Mouse (Mus musculus) cerebellum, postnatal 10 days (tissue): ENCODE measurements around the gene Tsnaxip1.
A peak's percentile ranks its signal among the peaks of the same experiment; 100 is the strongest.
"Not testable (repeated sequence)": the region's sequence is repeated elsewhere in the genome, so short reads cannot be mapped to it uniquely, and the experiment has no call there.

ENCODE experiments used
- DNase-seq, 2 experiments: peaks; one replicate each; pipeline ENCODE4 v3.0.0; 2021; ENCODE audit warnings: mixed read lengths in 2 of 2

The Tsnaxip1 gene

DNA sequence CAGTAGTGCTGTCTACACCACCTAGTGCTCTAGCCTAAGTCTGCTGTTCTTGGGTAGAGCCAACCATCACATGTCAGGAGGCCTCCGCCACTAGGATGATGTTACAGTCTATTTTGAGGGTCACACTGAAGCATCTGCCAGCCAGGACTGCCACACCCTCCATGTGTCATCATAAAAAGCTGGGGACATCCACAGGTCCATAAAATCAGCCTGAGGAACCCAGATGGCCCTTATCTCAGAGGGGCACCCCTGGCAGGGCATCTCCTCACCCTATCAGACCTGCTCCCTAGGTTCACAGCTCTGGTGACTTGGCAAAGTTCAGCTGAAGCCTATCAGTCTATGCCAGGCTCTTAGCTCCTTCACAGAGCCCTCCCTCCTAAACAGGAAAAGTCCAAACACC is 6.6 kb upstream of the Tsnaxip1 start:
- no peak for DNase-seq

DNA sequence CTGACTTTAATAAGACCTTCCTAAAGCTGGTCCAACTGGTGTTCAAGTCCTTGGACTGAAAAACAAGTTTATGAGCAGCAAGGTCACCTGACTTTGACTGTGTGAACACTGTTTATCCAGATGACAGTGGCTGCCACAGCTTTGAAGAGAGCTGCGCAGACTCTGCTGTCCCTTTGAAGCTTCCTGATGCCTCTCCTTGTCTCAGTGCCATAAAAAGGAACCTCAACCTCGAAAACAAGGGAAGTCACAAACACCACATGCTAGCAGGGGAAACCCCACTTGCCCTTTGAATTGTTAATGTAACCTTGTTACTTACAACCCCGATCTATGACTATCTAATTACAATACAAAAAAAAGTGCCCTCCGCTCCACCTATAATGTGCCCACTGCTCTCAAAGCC is 2.0 kb upstream of the Tsnaxip1 start:
- no peak for DNase-seq

DNA sequence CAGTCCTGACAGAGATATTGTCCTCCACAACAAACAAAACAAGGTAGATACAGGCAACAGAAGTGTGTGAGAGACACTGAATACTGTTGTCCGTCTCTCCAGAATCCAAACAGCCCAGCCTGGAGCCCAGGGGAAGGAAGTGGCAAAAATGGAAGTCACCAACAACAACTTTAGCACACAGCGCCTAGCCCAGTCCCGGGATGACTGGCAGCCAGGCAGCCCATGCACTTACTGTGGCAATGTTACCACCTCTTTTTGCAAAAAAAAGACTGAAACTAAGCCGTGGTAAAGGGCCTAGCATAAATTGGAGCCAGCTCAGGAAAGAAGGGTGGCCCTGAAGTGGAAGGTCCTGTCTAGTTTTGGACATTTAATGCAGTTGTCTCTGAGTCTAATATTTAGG is 1.2 kb upstream of the Tsnaxip1 start:
- DNase-seq = no peak

DNA sequence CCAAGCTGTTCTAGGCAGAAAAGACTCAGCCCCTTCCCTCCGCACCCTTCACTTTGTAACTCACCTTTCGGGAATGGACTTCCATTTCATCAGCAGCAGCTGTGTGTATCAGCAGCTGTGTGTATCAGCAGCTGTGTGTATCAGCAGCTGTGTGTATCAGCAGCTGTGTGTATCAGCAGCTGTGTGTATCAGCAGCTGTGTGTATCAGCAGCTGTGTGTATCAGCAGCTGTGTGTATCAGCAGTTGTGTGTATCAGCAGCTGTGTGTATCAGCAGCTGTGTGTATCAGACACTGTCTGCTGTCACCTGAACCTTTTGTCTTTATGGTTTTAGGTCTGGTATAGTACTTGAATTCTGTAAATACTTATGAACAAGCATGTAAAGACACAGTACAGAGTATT is 6.2 kb downstream of the Tsnaxip1 start:
- DNase-seq = not testable (repeated sequence)

DNA sequence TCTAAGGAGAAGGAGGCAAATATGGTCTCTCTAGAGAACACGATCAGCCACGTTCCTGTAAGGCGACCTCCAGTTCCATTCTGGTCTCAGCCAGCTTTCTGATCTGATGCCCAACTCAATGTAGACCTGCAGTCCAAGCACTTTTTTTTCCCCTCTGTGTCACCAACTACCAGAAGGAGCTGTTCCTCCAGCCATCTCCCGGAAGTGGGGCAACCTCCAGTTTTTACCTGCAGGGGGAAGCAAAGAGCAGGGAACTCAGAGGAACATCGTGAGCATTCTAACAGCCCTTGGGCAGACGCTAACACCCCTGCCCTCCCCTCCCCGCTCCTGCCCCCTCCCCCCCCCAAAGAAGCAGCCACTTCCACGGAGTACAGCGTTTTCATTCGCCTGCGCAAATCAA is 7.8 kb downstream of the Tsnaxip1 start:
- peak; percentile 73 to 75 for DNase-seq

DNA sequence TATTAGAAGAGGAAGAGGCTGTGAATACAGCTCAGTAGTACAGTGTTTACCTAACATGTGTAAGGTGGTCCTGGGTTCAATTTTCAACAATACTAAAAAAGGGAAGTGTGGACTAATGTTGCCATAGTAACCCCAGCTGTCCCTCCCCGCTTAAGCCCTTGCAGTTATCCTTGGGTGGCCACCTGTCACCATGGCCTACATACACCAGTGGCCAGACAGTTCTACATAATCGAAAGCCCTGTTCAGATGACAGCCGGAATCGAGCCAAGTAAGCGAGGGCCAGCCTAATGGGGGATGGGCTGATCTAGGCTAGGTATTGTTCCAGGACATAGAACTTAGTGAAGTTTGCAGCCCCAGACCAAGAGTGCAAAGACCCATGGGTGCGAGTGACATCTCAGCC is 9.5 kb downstream of the Tsnaxip1 start:
- DNase-seq = peak; percentile 36 to 42

DNA sequence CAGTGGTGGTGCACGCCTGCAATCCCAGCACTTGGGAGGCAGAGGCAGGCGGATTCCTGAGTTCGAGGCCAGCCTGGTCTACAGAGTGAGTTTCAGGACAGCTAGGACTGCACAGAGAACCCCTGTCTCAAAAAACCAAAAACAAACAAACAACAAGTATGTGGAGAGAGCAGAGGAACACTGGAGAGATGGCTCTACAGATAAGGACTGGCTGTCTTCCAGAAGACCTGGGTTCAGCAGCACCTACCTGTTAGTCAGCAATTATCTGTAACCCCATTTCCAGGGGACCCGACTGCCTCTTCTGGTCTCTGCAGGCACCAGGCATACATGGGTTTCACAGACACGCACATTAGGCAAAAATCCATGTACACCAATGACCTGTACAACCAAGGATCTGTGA is 11.7 kb downstream of the Tsnaxip1 start:
- no peak for DNase-seq

DNA sequence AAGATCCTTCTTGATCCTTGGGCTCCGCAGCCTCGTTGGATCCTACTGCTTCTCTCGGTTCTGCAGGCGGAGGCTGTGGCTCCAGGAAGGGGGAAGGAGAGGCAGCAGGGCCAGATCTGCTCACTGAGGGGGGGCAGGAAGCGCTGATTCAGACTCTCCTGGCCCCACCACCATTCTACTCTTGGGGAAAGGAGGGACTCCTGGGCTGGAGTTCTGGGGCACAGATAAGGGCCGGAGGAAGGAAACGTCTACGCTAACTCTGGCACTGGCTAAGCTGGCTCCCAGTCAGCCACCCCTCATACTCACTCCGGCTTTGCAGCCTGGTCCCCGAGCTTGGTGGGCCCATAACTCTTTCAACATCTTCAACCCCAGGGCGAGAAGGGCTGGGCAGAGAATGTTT is 19.1 kb downstream of the Tsnaxip1 start:
- DNase-seq = no peak

DNA sequence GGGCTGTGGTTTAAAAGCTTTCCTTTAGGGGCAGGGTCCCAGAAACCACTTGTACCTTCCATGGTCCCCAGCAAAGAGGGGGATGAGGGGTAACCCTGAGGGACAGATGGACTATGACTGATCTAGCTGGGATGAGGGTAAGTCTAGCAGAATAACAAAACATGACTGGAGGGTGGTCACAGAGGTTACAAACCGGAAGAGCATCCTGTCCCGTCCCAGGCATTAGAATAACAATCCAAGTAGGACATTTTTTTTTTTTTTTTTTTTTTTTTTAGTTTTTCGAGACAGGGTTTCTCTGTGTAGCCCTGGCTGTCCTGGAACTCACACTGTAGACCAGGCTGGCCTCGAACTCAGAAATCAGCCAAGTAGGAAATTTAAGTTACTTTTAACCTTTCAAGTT is 22.5 kb downstream of the Tsnaxip1 start:
- DNase-seq = no peak

DNA sequence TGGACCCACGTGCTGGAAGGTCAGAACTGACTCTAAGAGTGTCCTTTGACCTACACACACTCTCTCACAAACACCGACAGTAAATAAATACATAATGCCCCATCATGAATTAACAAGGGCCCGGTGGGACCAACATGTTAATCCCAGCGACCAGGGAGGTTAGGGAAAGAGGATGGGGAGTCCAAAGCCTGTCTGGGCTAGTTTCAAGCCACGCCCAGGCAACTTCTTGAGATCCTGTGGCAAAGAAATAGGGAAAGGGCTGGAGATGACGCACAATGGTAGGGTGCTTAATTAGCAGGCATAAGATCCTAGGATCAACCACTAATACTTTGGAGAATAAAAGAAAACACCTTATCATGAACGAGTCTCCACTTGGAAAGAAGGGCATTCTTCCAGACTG is 23.1 kb downstream of the Tsnaxip1 start:
- no peak for DNase-seq

DNA sequence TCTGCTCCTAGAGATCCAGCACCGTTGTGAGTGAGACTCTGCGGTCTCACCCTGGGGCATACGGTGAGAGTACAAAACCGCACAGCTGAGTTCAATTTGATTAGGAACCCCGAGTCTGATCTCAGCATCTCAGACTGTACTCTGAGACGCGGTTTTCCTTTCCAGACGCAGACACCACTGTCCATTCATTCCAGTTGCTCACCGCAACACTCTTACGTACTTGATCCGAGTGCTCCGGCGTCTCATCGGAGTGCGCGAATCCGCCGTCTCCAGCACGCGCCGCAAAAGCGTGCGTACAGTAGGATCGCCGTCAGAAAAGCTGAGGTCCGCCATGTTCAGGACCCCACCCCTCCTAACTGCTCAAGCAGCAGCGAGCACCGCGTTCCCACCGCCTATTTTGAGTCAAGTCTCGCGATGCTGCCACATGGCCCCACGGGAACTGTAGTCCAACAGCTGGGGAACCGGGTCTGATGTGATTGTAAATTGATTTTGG is 24.2 kb downstream of the Tsnaxip1 start:
- peak; percentile 95 to 97 for DNase-seq

DNA sequence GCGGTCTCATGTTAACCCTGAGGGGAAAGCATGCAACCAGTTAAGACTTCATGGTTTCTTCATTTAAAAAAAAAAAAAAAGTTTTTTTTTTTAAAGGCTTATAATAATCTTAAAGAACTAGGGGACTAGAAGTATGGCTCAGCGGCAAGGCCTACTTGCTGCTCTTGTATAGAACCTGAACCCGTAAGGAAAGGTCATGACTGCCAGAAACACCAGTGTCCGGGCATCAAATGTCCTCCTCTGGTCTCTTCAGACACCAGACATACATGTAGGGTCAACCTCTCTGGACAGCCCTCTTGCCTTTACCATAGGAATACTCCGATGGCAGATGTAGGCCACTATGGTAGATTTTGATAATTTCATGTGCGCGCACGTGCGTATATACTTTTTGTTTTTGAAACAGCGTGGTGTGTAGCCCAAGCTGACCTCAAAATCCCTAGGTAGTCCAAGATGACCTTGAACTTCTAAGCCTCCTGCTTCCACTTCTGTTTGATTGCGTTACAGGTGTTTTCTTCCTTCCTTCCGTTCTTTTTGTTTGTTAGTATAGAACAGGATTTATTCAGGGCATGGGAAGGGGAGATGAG is 24.7 kb downstream of the Tsnaxip1 start:
- peak in 1 of 2 experiments; percentile 36 for DNase-seq

DNA sequence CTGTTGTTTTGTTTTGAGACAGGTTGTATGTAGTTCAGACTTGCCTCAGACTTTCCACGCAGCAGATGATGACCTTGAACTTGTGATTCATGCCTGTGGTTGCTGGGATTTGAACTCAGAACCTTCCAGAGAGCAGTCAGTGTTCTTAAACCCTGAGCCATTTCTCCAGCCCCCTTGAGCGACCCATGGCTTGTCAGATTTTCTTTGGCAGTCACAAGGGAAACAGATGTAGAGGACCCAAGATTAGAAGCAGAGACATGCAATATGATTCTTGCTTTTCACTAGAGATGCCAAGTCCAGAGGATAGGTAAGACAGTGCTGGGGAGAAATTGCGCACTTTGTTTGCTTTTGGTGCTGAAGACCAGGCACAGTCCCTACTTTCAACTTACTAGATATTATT is 25.6 kb downstream of the Tsnaxip1 start, which contains the start of gene Cenpt:
TSS of gene Cenpt (minus strand) at position 101 of the 400 bp plus-strand sequence.
- DNase-seq = no peak

DNA sequence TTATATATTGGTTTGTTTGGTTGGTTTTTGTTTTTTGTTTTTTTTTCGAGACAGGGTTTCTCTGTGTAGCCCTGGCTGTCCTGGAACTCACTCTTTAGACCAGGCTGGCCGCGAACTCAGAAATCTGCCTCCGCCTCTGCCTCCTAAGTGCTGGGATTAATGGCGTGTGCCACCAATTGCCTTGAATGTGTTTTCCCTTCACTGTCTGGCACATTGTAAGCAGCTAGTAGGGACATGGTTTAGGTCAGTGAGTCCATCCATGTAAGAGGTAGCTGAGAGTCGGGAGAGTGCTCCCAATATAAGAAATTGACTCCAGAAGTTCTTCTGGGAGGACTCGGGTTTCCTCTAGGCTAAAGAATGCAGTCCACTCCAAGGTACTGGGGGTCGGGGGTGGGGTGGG is 26.8 kb downstream of the Tsnaxip1 start:
- DNase-seq = peak in 1 of 2 experiments; percentile 31

DNA sequence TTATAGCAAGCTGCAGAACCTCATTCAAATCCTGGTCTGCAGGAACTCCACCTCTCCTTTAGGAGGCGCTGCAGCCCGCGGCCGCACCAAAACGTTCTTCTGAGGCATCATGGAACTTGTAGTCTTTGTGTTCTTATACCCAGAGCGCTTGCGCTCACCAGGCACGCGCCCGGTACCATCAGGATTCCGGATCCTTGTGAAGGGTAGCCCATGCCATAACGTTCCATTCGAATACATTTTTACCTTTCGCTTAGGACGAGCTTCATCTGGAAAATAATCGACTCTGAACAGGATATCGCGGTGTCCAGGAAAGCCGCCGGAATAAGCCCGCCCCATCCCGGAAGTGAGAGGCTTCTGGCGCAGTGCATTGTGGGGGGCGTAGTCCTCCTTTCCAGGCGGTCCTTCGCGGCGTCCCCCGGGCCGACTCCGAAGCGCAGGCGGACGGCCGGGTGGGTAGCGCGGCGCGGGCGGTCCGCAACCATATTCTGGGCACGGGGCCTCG is 27.2 kb downstream of the Tsnaxip1 start, which contains the start of gene Thap11:
TSS of gene Thap11 (plus strand) at position 418 of the 502 bp plus-strand sequence.
- peak; percentile 96 to 97 for DNase-seq

DNA sequence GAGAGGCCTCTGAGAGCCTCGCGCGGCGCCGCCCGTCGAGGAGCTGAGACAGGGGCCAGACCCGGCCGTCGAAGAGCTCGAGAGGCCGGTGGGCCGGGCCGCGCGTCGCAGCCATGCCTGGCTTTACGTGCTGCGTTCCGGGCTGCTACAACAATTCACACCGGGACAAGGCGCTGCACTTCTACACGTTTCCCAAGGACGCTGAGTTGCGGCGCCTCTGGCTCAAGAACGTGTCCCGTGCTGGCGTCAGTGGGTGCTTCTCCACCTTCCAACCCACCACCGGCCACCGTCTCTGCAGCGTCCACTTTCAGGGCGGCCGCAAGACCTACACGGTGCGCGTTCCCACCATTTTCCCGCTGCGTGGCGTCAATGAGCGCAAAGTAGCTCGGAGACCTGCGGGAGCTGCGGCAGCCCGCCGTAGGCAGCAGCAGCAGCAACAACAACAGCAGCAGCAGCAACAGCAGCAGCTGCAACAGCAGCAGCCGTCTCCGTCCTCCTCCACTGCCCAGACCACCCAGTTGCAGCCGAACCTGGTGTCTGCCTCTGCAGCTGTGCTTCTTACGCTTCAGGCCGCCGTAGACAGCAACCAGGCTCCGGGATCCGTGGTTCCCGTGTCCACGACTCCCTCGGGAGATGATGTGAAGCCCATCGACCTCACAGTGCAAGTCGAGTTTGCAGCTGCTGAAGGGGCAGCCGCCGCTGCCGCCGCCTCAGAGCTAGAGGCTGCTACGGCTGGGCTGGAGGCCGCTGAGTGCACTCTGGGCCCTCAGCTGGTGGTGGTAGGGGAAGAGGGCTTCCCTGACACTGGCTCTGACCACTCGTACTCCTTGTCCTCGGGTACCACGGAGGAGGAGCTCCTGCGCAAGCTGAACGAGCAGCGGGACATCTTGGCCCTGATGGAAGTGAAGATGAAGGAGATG is 28.0 kb downstream of the Tsnaxip1 start:
- DNase-seq = peak; percentile 64 to 71

DNA sequence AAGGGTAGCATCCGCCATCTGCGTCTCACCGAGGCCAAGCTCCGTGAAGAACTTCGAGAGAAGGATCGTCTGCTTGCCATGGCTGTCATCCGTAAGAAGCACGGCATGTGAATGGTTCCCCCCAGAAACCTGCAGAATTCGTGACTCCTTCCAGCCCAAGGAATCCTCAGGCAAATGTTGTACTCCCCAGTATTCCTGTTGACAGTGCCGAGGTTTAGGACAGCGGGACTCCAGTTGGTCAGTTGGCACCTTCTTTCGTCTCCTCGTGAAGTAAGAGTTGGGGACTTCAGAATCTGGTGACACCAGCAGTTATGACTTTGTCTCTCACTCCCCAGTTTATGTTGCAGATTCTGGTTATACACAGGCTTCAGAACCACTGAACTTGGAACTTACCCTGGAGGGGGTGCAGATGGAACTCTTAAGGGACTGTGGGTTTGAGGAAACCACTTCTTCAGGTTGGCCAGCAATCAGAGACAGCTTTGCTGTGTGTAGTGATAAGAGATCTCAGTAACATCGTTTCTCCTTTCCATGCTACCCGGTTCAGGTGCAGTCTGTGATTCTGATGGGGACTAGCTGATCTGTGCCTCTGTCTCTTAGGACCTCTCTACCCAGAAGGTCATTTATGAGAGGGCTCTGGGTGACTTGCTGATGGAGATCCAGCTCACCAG is 28.8 kb downstream of the Tsnaxip1 start:
- no peak for DNase-seq

DNA sequence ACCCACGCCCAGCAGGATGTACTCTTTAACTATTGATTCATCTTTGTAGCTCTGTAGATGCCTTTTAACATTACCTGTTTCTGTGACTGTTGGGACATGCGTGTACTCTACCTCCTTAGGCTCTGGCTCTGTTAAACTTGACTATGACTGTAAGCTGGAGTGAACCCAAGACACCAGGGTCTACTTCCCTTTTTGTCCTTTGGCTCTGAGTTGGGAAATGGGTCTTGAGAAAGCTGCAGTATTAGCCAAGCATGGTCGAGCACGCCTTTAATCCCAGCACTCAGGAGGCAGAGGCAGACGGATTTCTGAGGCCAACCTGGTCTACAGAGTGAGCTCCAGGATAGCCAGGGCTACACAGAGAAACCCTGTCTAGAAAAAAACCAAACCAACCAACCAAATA is 31.0 kb downstream of the Tsnaxip1 start:
- DNase-seq = no peak

DNA sequence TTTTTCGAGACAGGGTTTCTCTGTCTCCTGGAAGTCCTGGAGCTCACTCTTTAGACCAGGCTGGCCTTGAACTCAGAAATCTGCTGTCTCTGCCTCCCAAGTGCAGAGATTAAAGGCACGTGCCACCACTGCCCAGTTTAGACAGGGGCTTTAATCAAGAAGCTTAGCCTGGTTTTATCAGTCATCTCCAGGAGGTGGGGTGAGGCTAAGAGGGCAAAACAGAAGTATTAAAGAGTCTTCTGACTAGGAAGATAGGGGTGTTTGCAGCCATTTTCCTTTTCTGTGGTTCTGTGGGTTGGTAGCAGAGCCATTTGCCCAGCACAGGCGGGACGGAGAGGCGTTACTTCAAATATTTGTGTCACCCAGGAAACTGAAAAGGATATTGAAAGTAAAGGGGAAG is 31.8 kb downstream of the Tsnaxip1 start:
- no peak for DNase-seq

DNA sequence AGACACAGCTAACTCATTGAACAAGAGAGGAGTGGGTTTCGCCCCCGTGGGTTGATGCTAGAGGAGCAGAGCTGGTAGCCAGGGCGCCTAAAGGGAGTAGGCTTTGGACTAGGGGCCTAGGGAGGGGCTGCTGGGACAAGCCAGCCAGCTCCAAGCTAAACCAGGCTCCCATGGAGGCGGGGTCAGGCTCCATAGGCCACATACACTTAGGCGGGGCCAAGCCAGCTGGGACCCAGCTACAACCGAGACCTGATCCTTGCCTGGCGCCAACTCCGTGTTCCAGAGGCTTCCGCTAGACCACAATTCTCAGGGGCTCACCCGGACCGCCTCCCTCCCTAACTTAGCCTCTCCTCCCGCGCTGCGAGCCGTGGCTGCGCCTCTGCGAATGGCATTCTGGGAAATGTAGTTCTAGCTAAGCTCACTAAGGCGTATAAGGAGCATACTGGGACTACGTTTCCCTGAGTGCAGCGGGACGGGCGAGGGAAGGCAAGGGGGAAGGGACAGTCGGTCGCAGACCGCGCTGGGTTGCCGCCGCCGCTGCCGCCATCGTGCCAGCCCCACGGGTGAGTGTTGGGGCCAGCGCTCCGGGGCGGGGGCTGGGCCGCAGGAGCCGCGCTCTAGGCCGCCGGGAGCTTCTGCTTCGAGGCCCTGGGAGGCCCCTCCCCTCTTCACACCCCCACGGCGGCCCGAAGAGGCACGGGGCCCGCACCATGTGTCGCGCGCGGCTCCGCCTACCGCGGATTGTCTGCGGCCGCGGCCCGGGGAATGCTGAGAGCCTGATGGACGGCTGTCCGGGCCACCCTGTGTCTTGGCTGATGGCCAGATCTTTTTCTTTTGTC is 32.8 kb downstream of the Tsnaxip1 start, which contains the start of gene Nutf2:
TSS of gene Nutf2 (plus strand) at position 438 of the 839 bp plus-strand sequence.
- DNase-seq = peak; percentile 92 to 96

DNA sequence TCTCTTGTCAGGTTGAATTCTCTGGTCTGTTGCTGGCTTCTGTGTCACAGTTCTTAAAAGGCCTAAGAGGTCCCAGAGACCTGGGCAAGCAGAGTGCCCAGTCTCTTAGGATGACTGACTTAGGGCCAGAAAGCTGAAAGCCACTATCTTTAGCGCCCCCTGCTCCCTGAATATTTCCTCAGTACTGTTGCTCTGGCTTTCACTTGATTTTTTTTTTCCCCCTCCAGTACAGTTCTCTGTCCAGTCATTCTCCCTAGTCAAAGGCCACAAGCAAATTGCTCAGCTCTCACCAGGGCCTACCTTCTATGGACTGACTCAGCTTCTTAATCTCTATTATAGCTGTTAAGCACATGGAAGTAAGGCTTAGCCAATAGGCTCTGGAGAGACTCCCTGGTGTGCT is 34.4 kb downstream of the Tsnaxip1 start:
- peak; percentile 51 to 53 for DNase-seq
